Mouse (Mus musculus): ENCODE results near the gene Cox8a.

- TF ChIP-seq POLR2A (IDR thresholded peaks at IDR 0.05; ENCODE audit: extremely low read depth, insufficient read depth, low read length): no peak
- TF ChIP-seq CTCF (IDR thresholded peaks at IDR 0.05; ENCODE audit: extremely low read depth, insufficient read depth, low read length): no peak
Measured at GRCm38 (mm10) chr19:7192561-7192967, 24.9 kb downstream of the Cox8a start.
